Mouse (Mus musculus): Measurements from ENCODE around the gene Clpsl2.

DNA sequence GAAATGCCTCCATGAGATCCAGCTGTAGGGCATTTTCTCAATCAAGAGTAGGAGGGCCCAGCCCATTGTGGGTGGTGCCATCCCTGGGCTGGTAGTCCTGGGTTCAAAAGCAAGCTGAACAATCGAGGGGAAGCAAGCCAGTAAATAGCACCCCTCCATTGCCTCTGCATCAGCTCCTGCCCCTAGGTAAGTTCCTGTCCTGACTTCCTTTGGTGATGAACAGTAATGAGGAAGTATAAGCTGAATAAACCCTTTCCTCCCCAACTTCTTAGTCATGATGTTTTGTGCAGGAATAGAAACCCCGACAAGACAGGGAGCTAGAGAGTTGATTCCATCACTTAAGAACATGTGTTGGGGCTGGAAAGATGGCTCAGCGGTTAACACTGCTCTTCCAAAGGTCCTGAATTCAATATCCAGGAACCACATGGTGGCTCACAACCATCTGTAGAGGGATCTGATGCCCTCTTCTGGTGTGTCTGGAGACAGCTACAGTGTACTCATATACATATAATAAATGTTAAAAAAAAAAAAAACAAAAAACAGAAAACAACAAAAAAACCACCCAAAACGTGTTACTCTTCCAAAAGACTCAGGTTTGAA is 24.3 kb upstream of the Clpsl2 start:
- no peak for TF ChIP-seq POLR2A (IDR thresholded peaks at IDR 0.05; ENCODE audit: extremely low read depth, insufficient read depth, low read length)
- TF ChIP-seq CTCF (IDR thresholded peaks at IDR 0.05; ENCODE audit: extremely low read depth, insufficient read depth, low read length), result no peak
